8 mouse cellular contexts compared by ENCODE assay signal in genomic region chr19:10240654-10241305, GRCm38 (mm10). TPM values are rescaled to one million over a fixed set of nuclear protein-coding genes. Genes with fewer than 3 reads are reported as not detected.
DNase-seq lines count a peak whose midpoint lies in the region; ATAC-seq and TF ChIP-seq lines count a peak whose summit lies in the region.

Myrf (minus strand) TSS chr19:10240748.

- peak within 1 kb of the TSS; percentile 52 for H3K27ac ChIP-seq in ES-E14 (ENCODE audit: insufficient read depth, low read depth, low read length, poor library complexity, severe bottlenecking)
- no peak within 1 kb of the TSS for H3K27ac ChIP-seq in forebrain, embryonic 16.5 days (ENCODE audit: low read length)
- no peak within 1 kb of the TSS for H3K27ac ChIP-seq in lung, embryonic 16.5 days (ENCODE audit: low read length)

- WGBS in forebrain, embryonic 16.5 days, result 7% methylated on average over 43 of the region's 43 CpGs
- 7% methylated on average over 40 of the region's 43 CpGs for WGBS in lung, embryonic 16.5 days

- H3K9me3 ChIP-seq in ES-E14 (ENCODE audit: control insufficient read depth, insufficient read depth, low read depth, low read length), result no peaks in the 10 kb centered on the region
- no peaks in the 10 kb centered on the region for H3K9me3 ChIP-seq in forebrain, embryonic 16.5 days (ENCODE audit: control insufficient read depth, low read length)
- no peaks in the 10 kb centered on the region for H3K9me3 ChIP-seq in lung, embryonic 16.5 days (ENCODE audit: control insufficient read depth, low read length)

- peak within 1 kb of the TSS; percentile 61 to 89 for H3K4me3 ChIP-seq in ES-E14 (ENCODE audit: insufficient read depth in 1 of 2, low read depth in 1 of 2, low read length in 2 of 2, poor library complexity in 1 of 2, severe bottlenecking in 1 of 2)
- H3K4me3 ChIP-seq in forebrain, embryonic 16.5 days (replicated peaks; ENCODE audit: low read length), result peak within 1 kb of the TSS; percentile 45
- H3K4me3 ChIP-seq in lung, embryonic 16.5 days (ENCODE audit: low read length), result peak within 1 kb of the TSS; percentile 51

- no peaks in the 10 kb centered on the region; the same call in 1 of the 2 replicates for H3K36me3 ChIP-seq in ES-E14 (ENCODE audit: control insufficient read depth, insufficient read depth, low read length, poor library complexity, severe bottlenecking)
- H3K36me3 ChIP-seq in forebrain, embryonic 16.5 days (ENCODE audit: control insufficient read depth, insufficient read depth), result no peaks in the 10 kb centered on the region
- no peaks in the 10 kb centered on the region for H3K36me3 ChIP-seq in lung, embryonic 16.5 days (ENCODE audit: control insufficient read depth, insufficient read depth, low read length)

- H3K9ac ChIP-seq in ES-E14 (ENCODE audit: insufficient read depth, low read depth, low read length, poor library complexity, severe bottlenecking), result peak within 1 kb of the TSS; percentile 88
- H3K9ac ChIP-seq in forebrain, embryonic 16.5 days (replicated peaks; ENCODE audit: low read depth, low read length), result peak within 1 kb of the TSS; percentile 59
- H3K9ac ChIP-seq in lung, embryonic 16.5 days (ENCODE audit: low read length), result peak within 1 kb of the TSS; percentile 72

- H3K27me3 ChIP-seq in forebrain, embryonic 16.5 days (replicated peaks; ENCODE audit: control insufficient read depth, insufficient read depth, low read length), result peaks cover 6% of the 10 kb centered on the region
- H3K27me3 ChIP-seq in lung, embryonic 16.5 days (ENCODE audit: control insufficient read depth, insufficient read depth, low read depth, low read length), result no peaks in the 10 kb centered on the region

- in situ Hi-C loops in ES-E14 (cut with MboI; ENCODE audit: low sequenced_read_pairs in 2 of 2, unreplicated experiment in 2 of 2), result no loop called here

- ATAC-seq in forebrain, embryonic 16.5 days, result peak; percentile 80
- peak; percentile 88 for ATAC-seq in lung, embryonic 16.5 days (ENCODE audit: low read depth)

- peak; percentile 71 for DNase-seq in ES-E14 (ENCODE audit: low read depth, low spot score)
- DNase-seq in cerebellum, adult 18-20 months, result peak; percentile 57 to 74
- peak; percentile 86 for DNase-seq in heart, postnatal 4 days
- peak in 1 of 2 experiments; percentile 68 for DNase-seq in layer of hippocampus, adult 8-10 months (ENCODE audit: low spot score in 2 of 2)
- DNase-seq in ovary, adult 18-20 months (ENCODE audit: low spot score), result peak; percentile 61
- DNase-seq in thymus, postnatal 10 days (ENCODE audit: low spot score in 2 of 2), result peak; percentile 15 to 69

- peak within 1 kb of the TSS; percentile 70 for H3K4me2 ChIP-seq in forebrain, embryonic 16.5 days (ENCODE audit: low read length)
- peak within 1 kb of the TSS; percentile 87 for H3K4me2 ChIP-seq in lung, embryonic 16.5 days (ENCODE audit: low read depth, low read length)

- peaks cover 11 to 31% of the 10 kb centered on the region in 2 experiments; a peak in 3 of 4 replicates for H3K4me1 ChIP-seq in ES-E14 (ENCODE audit: control insufficient read depth in 2 of 2, insufficient read depth in 2 of 2, low read length in 2 of 2, poor library complexity in 1 of 2)
- H3K4me1 ChIP-seq in forebrain, embryonic 16.5 days (replicated peaks; ENCODE audit: control insufficient read depth, insufficient read depth, low read length), result peaks cover 5% of the 10 kb centered on the region
- H3K4me1 ChIP-seq in lung, embryonic 16.5 days (replicated peaks; ENCODE audit: control insufficient read depth, insufficient read depth, low read length), result peaks cover 18% of the 10 kb centered on the region

TF ChIP-seq in ES-E14, 5 proteins besides CTCF, POLR2A, EP300 and RAD21:
- TF ChIP-seq CHD2 (IDR thresholded peaks at IDR 0.05; ENCODE audit: low read depth, low read length) (no peak), ZC3H11A (IDR thresholded peaks at IDR 0.05; ENCODE audit: borderline replicate concordance, low read depth, low read length) (peak; percentile 22)
TF ChIP-seq in ES-E14: peak in this region for 1.

RNA-seq across cellular contexts. Expression of gene Myrf, which starts in this region (rescaled TPM):
- 35.9 and 58.1 TPM in 2 replicates for total RNA-seq in ES-E14 (2012; rRNA removed)
- polyA plus RNA-seq in forebrain, embryonic 16.5 days (2015; fragmentation: Nextera tagmentation; extraction: Ambion mirVana), result 0.29 and 0.30 TPM in 2 replicates
- total RNA-seq in heart, postnatal 4 days (2021), result 10 to 100 TPM in 1 of 2 experiments, 1 to 10 TPM in 1; 9.0 to 11.9 TPM
- 10 to 100 TPM; 31.6 to 37.2 (median 36.7) TPM for total RNA-seq in layer of hippocampus, adult 8-10 months (2022)
- polyA plus RNA-seq in lung, embryonic 16.5 days (2015; fragmentation: Nextera tagmentation; extraction: Ambion mirVana), result 5.0 and 6.0 TPM in 2 replicates

Comparison
In these comparisons a context has a peak if more than half of its experiments do, and no peak if none do; other contexts are left out.
1. Peak in ATAC-seq, H3K4me3 ChIP-seq, H3K9ac ChIP-seq and H3K4me2 ChIP-seq in forebrain, embryonic 16.5 days; RNA of the gene not detected or under 1 TPM.